Mouse (Mus musculus): ENCODE results near the gene Vamp5.

DNA sequence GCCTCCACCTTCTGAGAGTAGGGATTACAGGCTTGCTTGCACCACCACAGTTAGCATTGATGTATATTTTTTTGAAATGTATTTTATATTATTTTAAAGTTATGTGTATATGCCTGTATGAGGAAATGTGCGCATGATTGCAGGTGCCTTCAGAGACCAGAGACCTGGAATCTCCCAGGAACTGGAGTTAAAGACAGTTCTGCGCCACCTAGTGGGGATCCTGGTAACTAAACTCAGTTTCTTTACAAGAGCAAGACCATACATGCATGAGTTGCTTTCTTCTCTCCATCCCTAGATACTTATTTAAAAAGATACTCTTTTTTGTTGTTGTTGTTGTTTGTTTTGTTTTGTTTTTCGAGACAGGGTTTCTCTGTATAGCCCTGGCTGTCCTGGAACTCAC lies 29.3 kb upstream of the Vamp5 start:
- TF ChIP-seq CTCF (IDR thresholded peaks at IDR 0.05; ENCODE audit: low read depth, low read length): peak; percentile 48
- TF ChIP-seq GATA1 (IDR thresholded peaks at IDR 0.05; ENCODE audit: borderline replicate concordance, low read length): no peak
- TF ChIP-seq POLR2AphosphoS5 (IDR thresholded peaks at IDR 0.05; ENCODE audit: insufficient replicate concordance, low read depth, low read length): no peak

Measured in G1E (cell line).